Mouse (Mus musculus): ENCODE results near the gene Cdk17.

GRCm38 (mm10) chr10:93261132-93261980 is 100.7 kb downstream of the Cdk17 start:
- TF ChIP-seq POLR2A (IDR thresholded peaks at IDR 0.05; ENCODE audit: low read depth, low read length) (no peak), CTCF (IDR thresholded peaks at IDR 0.05; ENCODE audit: extremely low read depth, insufficient read length, insufficient replicate concordance, low read depth, low read length) (no peak)

Measured in small intestine, adult 2 months (tissue).